Mouse (Mus musculus) cortical plate, adult 2 months (tissue): Measurements from ENCODE around the gene Pih1d2.

ENCODE experiments used
- CTCF ChIP-seq: fragments of 200-500 bp; IDR thresholded peaks from 2 replicates; pipeline ENCODE4 v1.5.1; 2011; ENCODE audit warnings: mild to moderate bottlenecking, control low read depth, low read length; ENCODE audit not compliant: insufficient read depth; ENCODE audit errors: extremely low read depth
- POLR2A ChIP-seq: fragments of 200-500 bp; IDR thresholded peaks from 2 replicates; pipeline ENCODE4 v1.6.1; 2011; ENCODE audit warnings: mild to moderate bottlenecking, low read length, control low read depth; ENCODE audit not compliant: insufficient read depth; ENCODE audit errors: extremely low read depth

DNA sequence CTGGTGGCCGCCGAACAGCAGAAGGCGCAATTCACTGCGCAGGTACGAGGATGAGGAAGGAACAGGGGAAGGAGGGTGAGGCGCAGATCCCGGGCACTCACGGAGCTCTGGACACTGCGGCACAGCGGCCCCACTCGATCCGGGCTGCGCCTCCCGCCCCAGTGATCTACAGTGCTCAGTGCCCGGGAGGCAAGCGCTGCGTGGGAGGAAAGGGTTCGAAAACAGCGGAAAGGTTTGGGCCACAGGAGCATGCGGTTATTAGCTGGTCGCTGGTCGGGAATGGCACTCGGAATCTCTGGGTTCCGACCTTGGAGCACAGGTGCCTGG lies 13.2 kb upstream of the Pih1d2 start:
- TF ChIP-seq CTCF (no peak), POLR2A (no peak)
